Mouse (Mus musculus) Patski (cell line): ENCODE results near the gene Gpr162. TPM values are rescaled to one million over a fixed set of nuclear protein-coding genes. Genes with fewer than 3 reads are reported as not detected.
A peak's percentile ranks its signal among the peaks of the same experiment; 100 is the strongest.

ENCODE experiments used
- ATAC-seq: fragments of 100-300 bp; one replicate; pipeline ENCODE4 v1.8.0; 2021
- CTCF ChIA-PET: fragments of 350-600 bp; sonication (Branson Sonifier 250); formaldehyde crosslinking; loops from one replicate; lab custom pipeline; 2022; ENCODE audit warnings: inconsistent platforms; lab: Charles Lee
- POLR2A ChIA-PET: fragments of 350-600 bp; sonication (Branson Sonifier 250); formaldehyde crosslinking; loops from one replicate; lab custom pipeline; 2022; ENCODE audit warnings: antibody characterized with exemption, inconsistent platforms; lab: Charles Lee
- DNase-seq: peaks from one replicate; pipeline ENCODE4 v3.0.0-alpha.2; 2011; ENCODE audit warnings: low read depth, low spot score
- H3K27me3 ChIP-seq: fragments of 371-371 bp; one replicate; pipeline ENCODE4 v1.5.1; 2021
- CTCF ChIP-seq: fragments of 100-300 bp; IDR thresholded peaks from one replicate; pipeline ENCODE4 v1.5.1; 2021
- in situ Hi-C: fragments of 300-500 bp; cut with MboI; formaldehyde crosslinking; loops from 3 replicates; pipeline ENCODE4 v1.11.1; 2018; ENCODE audit warnings: low pct_unique_long_range_greater_than_20kb, mixed read lengths
- polyA plus RNA-seq: library from polyadenylated mRNA; unstranded; gene quantifications from one replicate; pipeline ENCODE4 v1.2.3, GENCODE M21; 2021

The Gpr162 gene
- polyA plus RNA-seq, 1 experiment from 2014 or later, result 10.3 TPM

- POLR2A ChIA-PET, result interaction anchor here (0.9 to 6.4 kb wide), 4 partner anchors 19 to 65 kb away, joined by 3 to 27 read pairs (median 4); partner anchors contain the start of genes Cdca3 and Usp5
- no peaks in the 10 kb centered on the region for H3K27me3 ChIP-seq
- no peak for DNase-seq
- TF ChIP-seq CTCF, result no peak
- in situ Hi-C loops, result no loop called here
- ATAC-seq, result no peak
- CTCF ChIA-PET, result interaction anchor here (0.8 to 1.8 kb wide), 7 partner anchors 10 to 67 kb away, joined by 3 to 4 read pairs (median 3); no protein-coding TSS in a partner anchor
These were observed 53.8 kb downstream of the Gpr162 start for GRCm38 (mm10) chr6:124809775-124810538.

DNA sequence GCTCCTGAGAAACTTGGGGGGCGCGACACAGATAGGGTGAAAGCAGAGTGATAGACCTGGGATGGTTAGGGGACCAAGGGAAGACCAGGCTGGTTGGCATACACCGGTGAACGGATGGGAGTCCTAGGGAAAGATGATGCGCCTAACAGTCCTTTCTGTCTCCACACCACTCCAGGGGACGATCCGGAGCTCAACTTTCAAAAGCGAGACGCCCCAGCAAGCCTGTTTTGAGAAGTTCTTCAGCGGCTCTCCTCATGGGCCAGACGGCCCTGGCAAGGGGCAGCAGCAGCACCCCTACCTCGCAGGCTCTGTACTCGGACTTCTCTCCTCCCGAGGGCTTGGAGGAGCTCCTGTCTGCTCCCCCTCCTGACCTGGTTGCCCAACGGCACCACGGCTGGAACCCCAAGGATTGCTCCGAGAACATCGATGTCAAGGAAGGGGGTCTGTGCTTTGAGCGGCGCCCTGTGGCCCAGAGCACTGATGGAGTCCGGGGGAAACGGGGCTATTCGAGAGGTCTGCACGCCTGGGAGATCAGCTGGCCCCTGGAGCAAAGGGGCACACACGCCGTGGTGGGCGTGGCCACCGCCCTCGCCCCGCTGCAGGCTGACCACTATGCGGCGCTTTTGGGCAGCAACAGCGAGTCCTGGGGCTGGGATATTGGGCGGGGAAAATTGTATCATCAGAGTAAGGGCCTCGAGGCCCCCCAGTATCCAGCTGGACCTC lies 54.6 kb downstream of the Gpr162 start:
- no peaks in the 10 kb centered on the region for H3K27me3 ChIP-seq
- ChIA-PET POLR2A (interaction anchor here (0.7 to 6.4 kb wide), 7 partner anchors 13 to 64 kb away, joined by 3 to 27 read pairs (median 4); partner anchors contain the start of genes Cdca3 and Usp5), CTCF (interaction anchor here (0.8 to 1.8 kb wide), 6 partner anchors 11 to 66 kb away, joined by 3 to 4 read pairs (median 4); no protein-coding TSS in a partner anchor)
- no peak for TF ChIP-seq CTCF
- DNase-seq (no peak), ATAC-seq (peak; percentile 24)
- in situ Hi-C loops, result no loop called here

Other genes starting within 250 kb of the Gpr162 start
- gene C1s2, start 227.9 kb downstream of the Gpr162 start, polyA plus RNA-seq, result 6.1 TPM
- gene Lpcat3, start 201.0 kb downstream of the Gpr162 start, polyA plus RNA-seq, result 107 TPM
- 100 TPM for gene Emg1, start 151.8 kb downstream of the Gpr162 start, polyA plus RNA-seq
- gene Phb2, start 151.6 kb downstream of the Gpr162 start, polyA plus RNA-seq, result 275 TPM
- gene Ptpn6, start 125.3 kb downstream of the Gpr162 start, polyA plus RNA-seq, result 1.5 TPM
- gene Grcc10, start 122.6 kb downstream of the Gpr162 start, polyA plus RNA-seq, result 270 TPM
- gene Gm45234, start 108.0 kb downstream of the Gpr162 start, polyA plus RNA-seq, result 0.82 TPM
- gene Atn1, start 107.5 kb downstream of the Gpr162 start, polyA plus RNA-seq, result 100.0 TPM
- gene Eno2, start 94.3 kb downstream of the Gpr162 start, polyA plus RNA-seq, result 25.8 TPM
- not detected for gene Lrrc23, start 84.3 kb downstream of the Gpr162 start, polyA plus RNA-seq
- gene Spsb2, start 55.3 kb downstream of the Gpr162 start, polyA plus RNA-seq, result 23.6 TPM
- 1,211 TPM for gene Tpi1, start 49.7 kb downstream of the Gpr162 start, polyA plus RNA-seq
- gene Usp5, start 34.5 kb downstream of the Gpr162 start, polyA plus RNA-seq, result 130 TPM
- gene Cdca3, start 34.4 kb downstream of the Gpr162 start, polyA plus RNA-seq, result 66.3 TPM
- gene Gnb3, start 23.7 kb downstream of the Gpr162 start, polyA plus RNA-seq, result 0.09 TPM
- 15.1 TPM for gene P3h3, start 6.2 kb downstream of the Gpr162 start, polyA plus RNA-seq
- not detected for gene Cd4, start 24.2 kb upstream of the Gpr162 start, polyA plus RNA-seq
- gene Lag3, start 47.7 kb upstream of the Gpr162 start, polyA plus RNA-seq, result 0.49 TPM
- gene Ptms, start 56.1 kb upstream of the Gpr162 start, polyA plus RNA-seq, result 850 TPM
- gene Mlf2, start 67.4 kb upstream of the Gpr162 start, polyA plus RNA-seq, result 442 TPM
- gene Cops7a, start 101.6 kb upstream of the Gpr162 start, polyA plus RNA-seq, result 153 TPM
- 12.9 TPM for gene Pianp, start 132.7 kb upstream of the Gpr162 start, polyA plus RNA-seq
- 53.0 TPM for gene Zfp384, start 145.2 kb upstream of the Gpr162 start, polyA plus RNA-seq
- gene Ing4, start 175.8 kb upstream of the Gpr162 start, polyA plus RNA-seq, result 77.6 TPM
- gene Acrbp, start 185.7 kb upstream of the Gpr162 start, polyA plus RNA-seq, result 9.7 TPM
- not detected for gene Lpar5, start 203.9 kb upstream of the Gpr162 start, polyA plus RNA-seq
- gene Chd4, start 232.0 kb upstream of the Gpr162 start, polyA plus RNA-seq, result 198 TPM